Mouse (Mus musculus) E14TG2a.4 (cell line): Measurements from ENCODE around the gene Tssk2.

ENCODE experiments used
- CTCF ChIP-seq: conservative IDR thresholded peaks from 2 replicates; pipeline ENCODE4 v1.5.1; 2014; ENCODE audit warnings: low read length
- NANOG ChIP-seq: IDR thresholded peaks from 2 replicates; pipeline ENCODE4 v1.6.1; 2014; ENCODE audit warnings: borderline replicate concordance, low read length, mixed read lengths

DNA sequence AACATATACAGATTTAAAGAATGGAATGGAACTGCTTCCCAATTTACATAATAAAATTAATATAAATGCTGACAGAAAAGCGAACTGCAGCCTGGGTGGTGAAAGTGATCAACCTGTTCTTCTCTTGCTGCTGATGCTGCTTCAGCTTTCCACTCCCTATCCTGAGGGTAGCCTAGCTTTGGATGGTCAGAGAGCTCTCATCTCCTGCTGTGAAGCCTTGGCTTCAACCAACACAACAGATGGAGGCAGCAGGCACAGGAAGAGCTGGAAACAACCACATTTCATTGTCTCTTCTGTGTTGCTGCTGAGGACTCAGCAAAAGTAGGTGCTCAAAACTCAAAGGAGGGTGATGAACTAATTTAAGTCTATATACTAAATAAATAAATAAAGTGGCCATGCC, 46.6 kb upstream of the Tssk2 start:
- TF ChIP-seq CTCF (no peak), NANOG (no peak)
